Mouse (Mus musculus): Measurements from ENCODE around the gene Gm28035. TPM values are rescaled to one million over a fixed set of nuclear protein-coding genes. Genes with fewer than 3 reads are reported as not detected.

Gene Gm28035
- total RNA-seq, 1 experiment from 2014 or later, result 0.63 TPM

GRCm38 (mm10) chr2:30261921-30262839 lies 21.8 kb downstream of the Gm28035 start:
- DNase-seq, result no peak

GRCm38 (mm10) chr2:30262840-30263441 lies 22.6 kb downstream of the Gm28035 start:
- DNase-seq, result peak; percentile 80

DNA sequence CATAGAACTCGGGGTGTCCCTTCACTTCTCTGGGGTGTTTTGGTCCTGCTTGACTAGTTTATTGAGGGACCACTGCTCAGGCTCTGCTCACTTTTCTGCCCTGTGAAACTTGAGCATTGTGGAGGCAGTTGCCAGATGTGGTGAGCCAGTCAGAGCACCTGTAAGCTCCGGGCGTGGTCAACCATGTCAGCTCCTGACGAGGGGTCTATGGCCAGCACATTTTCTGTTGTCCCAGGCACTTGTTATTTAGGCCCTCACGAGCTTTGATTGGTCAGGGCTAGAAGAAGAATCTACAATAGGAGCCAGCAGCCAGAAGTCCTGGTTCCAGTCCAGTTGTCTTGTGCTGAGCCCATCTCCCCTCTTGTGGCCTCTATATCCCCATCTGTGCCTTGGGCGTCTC lies 23.4 kb downstream of the Gm28035 start:
- DNase-seq, result no peak

GRCm38 (mm10) chr2:30264671-30265519 lies 24.5 kb downstream of the Gm28035 start:
- DNase-seq, result no peak

DNA sequence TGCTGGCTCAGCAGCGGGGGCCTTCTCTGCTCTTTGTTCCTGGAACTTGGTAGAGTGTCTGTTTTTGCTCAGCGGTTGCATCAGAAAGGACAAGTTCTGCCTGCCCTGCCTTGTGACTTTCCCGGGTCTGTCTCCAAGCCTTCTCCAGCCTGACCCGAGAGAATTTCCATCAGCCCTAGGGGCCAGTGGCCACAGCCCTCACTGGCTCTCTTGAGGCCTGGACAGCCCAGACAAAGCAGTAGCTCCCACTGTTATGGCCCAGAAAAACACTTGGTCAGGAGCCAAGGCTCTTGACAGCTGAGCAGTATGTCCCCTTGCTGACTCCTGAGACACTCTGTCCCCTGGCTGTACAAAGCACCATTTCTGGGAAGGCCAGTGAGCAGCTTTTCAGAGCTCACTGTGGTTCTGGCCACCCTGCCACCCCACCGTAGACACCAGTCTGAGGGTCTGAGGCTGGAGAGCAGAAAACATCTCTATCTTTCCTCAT lies 25.4 kb downstream of the Gm28035 start, which contains the start of gene Phyhd1:
Phyhd1 (plus strand) TSS at position 437 of the 487 bp plus-strand sequence.
- DNase-seq, result peak; percentile 86

DNA sequence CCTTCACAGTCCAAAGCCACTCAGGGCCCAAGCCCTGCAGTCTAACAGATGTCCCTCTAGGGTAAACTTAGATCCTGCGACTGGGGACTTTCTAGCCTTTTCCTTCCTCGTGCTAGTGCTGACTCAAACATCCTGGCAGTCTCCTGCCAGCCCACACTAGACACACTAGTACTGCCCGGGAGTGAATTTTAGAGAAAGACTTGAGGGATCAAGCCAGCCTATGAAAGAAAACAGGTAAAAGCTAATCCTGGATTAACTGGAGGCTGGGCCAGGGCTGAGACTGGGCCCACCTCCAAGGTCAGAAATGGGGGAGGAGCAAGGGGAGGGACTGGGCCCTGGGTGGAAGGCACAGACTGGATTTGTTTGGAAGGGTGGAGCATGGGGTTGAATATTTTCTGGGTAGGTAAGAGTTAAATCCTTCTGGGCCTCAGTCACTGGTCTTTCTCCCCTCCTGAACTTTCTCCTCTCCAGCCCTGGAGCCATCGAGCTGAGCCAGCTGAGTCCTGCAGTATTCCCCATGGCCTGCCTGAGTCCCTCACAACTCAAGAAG lies 26.1 kb downstream of the Gm28035 start:
- DNase-seq, result peak; percentile 85

DNA sequence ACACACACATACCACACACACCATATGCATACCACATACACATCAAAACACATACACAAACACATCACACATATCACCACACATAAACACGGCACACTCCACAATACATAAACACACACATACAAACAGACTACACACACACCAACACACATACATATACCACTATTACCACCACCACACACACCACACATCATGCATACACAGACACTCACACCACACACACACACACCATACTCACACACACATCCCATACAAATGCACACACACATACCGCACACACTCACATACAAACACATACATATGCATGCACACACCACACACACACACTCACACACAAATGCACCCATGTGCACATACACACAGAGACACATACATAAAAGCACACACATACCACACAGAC lies 27.1 kb downstream of the Gm28035 start:
- DNase-seq, result no peak

GRCm38 (mm10) chr2:30268371-30268770 lies 28.0 kb downstream of the Gm28035 start:
- DNase-seq, result peak; percentile 45

GRCm38 (mm10) chr2:30269241-30269990 lies 29.0 kb downstream of the Gm28035 start:
- DNase-seq, result no peak

- DNase-seq, result peak; percentile 81
Measured at GRCm38 (mm10) chr2:30270134-30270533, 29.8 kb downstream of the Gm28035 start.

- no peak for DNase-seq
Measured at GRCm38 (mm10) chr2:30280743-30281142, 40.4 kb downstream of the Gm28035 start, which contains the start of gene Gm28038. Gene Gm28038 (plus strand): TSS chr2:30281043.

DNA sequence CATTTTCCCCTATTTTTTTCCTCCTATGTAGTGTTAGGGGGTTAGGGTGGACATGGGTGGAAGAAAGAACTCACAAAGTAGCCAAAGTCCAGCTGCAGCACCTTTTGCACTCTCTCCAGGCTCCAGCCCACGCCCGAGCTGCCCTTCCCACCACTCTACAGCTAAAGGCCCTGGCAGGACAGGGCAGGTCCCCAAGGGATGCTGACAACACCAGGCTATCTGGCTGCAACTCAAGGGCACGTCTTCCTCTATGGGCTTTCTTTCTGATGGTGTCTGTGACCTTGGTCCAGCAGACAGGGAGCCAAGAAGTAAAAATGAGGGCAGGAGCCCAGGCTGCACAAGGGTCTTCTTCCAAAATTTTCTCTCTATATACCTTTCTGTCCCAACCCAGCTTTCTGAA lies 41.3 kb downstream of the Gm28035 start:
- DNase-seq, result peak; percentile 74

DNA sequence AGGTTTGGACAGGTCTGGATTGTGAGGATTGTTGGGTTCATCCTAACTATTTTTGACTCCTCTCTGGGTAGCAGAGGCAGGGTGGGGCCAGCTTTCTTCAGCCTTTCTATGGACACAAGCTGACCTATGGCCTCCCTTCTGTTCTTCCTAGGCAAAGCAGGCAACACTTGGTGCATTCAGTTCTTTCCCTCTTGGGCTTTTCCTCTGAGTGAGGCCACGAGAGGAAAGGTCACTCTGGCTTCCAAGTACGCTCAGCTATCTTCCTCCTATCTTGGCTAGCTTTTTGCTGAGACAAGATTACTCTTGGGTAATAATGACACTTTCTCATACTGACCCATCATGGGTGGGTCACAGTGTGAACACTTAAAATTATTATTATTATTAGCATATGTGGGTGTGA lies 42.8 kb downstream of the Gm28035 start:
- DNase-seq, result peak; percentile 41

DNA sequence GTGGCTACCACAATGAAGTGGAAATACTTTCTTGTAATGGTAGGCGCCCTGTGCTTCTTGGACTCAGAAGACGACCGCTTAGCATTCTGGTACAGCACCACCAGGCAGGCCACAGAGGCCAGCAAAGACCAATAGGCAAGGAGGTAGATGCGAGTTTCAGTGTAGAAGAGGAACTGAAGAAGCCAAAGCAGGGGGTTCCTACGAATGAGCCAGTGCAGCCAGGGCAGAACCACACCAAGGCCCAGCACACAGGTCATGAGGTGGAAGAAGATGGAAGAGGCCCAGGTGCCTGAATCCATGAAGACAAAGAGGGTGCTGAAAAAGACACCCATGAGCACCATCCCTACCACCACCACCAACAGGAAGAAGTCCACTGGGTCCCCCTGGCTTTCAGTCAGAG lies 44.6 kb downstream of the Gm28035 start:
- DNase-seq, result no peak

DNA sequence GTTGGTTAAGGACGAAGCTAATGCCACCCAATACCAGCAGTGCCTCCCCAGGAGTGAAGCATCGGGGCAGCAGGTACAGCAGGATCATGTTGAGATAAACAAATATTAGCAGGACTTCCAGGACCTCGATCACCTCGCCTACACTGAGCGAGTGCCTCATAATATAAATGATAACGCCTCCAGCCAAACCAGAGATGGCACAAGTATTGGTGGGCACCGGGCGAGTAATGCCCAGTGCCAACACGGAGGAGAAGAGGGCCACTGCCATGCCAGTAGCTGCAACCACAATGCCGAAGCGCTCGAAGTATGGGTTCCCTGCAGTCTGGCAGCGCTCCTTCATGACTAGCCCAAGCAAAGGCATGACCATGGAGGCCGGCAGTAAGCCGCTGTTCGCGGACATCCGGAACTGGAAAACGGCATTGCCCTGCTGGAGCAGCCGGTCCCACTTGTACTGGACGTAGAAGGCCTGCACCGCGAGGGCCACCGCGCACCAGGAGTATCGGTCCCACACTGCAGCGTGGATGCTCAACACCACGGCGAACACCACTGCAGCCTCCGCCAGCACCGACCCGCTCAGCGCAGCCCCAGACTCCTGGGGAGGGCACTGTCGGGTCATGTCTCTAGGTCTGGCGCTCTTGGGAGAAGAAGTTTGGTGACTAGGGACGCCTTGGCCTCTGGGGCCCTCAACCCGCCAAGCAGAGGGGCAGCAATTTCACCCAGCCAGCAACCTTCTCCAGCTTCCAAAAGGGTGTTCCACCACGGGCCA lies 45.2 kb downstream of the Gm28035 start:
- no peak for DNase-seq

GRCm38 (mm10) chr2:30286192-30287026 lies 46.0 kb downstream of the Gm28035 start, which contains the start of the genes Dolk and Nup188:
Gene Dolk (minus strand): TSS chr2:30286334.
Gene Nup188 (plus strand): TSS chr2:30286397.
- peak; percentile 99 for DNase-seq

GRCm38 (mm10) chr2:30287027-30287373 lies 46.6 kb downstream of the Gm28035 start:
- peak; percentile 37 for DNase-seq

DNA sequence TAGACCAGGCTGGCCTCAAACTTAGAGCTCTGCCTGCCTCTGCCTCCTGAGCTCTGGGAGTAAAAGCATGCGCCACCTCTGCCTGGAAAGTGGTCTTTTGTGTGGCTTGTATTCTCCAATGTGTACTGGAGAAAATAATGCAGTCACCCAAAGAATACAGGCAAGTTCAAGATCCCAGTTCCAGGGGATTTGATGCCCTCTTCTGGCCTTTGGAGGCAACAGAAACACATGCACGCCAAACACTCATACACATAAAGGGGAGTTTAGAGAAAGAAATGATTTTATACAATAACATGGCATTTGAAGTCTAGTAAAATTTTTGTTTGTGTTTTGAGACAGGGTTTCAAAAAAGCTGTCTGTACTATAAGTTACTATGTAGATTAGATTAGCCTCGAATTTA lies 59.2 kb downstream of the Gm28035 start:
- DNase-seq, result peak; percentile 21

DNA sequence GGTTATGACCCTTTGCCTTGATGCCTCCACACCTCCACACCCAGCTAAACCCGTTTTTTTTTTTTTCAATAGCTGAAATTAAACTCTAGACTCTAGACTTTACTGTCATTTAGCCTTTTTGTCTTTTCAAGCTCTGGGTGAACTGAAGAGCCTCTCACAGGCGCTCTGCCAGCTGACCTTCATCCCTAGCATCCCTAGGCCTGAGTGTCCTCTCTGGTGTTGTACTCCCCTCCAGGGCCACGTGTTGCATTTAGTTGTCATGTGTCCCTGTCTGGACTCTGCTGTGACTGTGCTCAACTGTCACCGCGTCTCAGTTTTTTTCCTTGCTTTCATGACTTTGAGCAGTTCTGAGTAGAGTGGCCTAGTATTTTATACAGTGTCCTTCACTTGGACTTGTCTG lies 59.6 kb downstream of the Gm28035 start:
- peak; percentile 52 for DNase-seq
